Mouse (Mus musculus): Measurements from ENCODE around the gene Ccdc40. TPM values are rescaled to one million over a fixed set of nuclear protein-coding genes. Genes with fewer than 3 reads are reported as not detected.
A peak's percentile ranks its signal among the peaks of the same experiment; 100 is the strongest.

Ccdc40 gene
- polyA plus RNA-seq, 1 experiment: 0.81 TPM

DNA sequence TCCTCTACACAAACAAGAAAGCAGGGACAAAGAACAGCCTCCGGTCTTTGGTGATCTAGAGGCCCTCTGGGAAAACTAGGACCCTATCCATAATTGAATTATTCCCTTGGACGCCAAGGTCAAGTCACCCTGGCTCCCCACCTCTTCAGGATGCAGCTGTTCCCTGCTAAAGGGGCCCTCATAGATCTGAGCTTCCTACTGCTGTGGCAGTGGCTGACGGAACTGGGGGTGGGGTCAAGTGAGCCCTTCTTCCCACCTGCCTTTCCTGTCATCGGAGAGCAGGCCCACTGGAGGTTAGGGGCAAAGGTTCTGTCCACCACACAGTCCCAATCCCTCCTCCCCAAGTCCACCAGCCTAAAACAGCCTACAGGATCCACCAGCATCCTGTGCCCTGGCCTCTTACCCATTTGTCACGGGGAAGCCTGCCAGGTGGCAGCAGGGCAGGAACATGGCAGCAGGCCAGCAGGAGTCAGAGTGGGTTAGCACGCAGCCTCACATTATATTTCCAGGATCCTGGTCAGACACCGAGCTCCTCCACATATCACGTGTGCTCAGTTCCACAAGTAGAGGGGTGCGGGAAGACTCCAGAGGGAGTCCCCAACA lies 12.4 kb upstream of the Ccdc40 start:
- TF ChIP-seq CTCF (IDR thresholded peaks at IDR 0.05; ENCODE audit: borderline replicate concordance, insufficient read depth, low read length) (no peak), POLR2A (IDR thresholded peaks at IDR 0.05; ENCODE audit: low read depth, low read length) (no peak)
- H3K4me1 ChIP-seq (ENCODE audit: control insufficient read depth, insufficient read depth, low read length): peaks cover 16% of the 10 kb centered on the region
- H3K4me3 ChIP-seq (ENCODE audit: insufficient read depth, low read length): no peak overlapping the region
- H3K27ac ChIP-seq (ENCODE audit: insufficient read depth, low read length): no peak overlapping the region

- H3K27ac ChIP-seq (ENCODE audit: insufficient read depth, low read length): no peak overlapping the region
- peaks cover 16% of the 10 kb centered on the region for H3K4me1 ChIP-seq (ENCODE audit: control insufficient read depth, insufficient read depth, low read length)
- H3K4me3 ChIP-seq (ENCODE audit: insufficient read depth, low read length): no peak overlapping the region
- no peak for TF ChIP-seq POLR2A (IDR thresholded peaks at IDR 0.05; ENCODE audit: low read depth, low read length)
- no peak for TF ChIP-seq CTCF (IDR thresholded peaks at IDR 0.05; ENCODE audit: borderline replicate concordance, insufficient read depth, low read length)
These were observed 10.5 kb upstream of the Ccdc40 start for GRCm38 (mm10) chr11:119217861-119218260.

- peaks cover 6% of the 10 kb centered on the region for H3K4me1 ChIP-seq (ENCODE audit: control insufficient read depth, insufficient read depth, low read length)
- TF ChIP-seq CTCF (IDR thresholded peaks at IDR 0.05; ENCODE audit: borderline replicate concordance, insufficient read depth, low read length) (no peak), POLR2A (IDR thresholded peaks at IDR 0.05; ENCODE audit: low read depth, low read length) (no peak)
- H3K27ac ChIP-seq (ENCODE audit: insufficient read depth, low read length): no peak overlapping the region
- H3K4me3 ChIP-seq (ENCODE audit: insufficient read depth, low read length): no peak overlapping the region
These were observed 8.4 kb upstream of the Ccdc40 start for GRCm38 (mm10) chr11:119219816-119220465.

GRCm38 (mm10) chr11:119221812-119222510 lies 6.4 kb upstream of the Ccdc40 start:
- TF ChIP-seq CTCF (IDR thresholded peaks at IDR 0.05; ENCODE audit: borderline replicate concordance, insufficient read depth, low read length) (no peak), POLR2A (IDR thresholded peaks at IDR 0.05; ENCODE audit: low read depth, low read length) (no peak)
- no peaks in the 10 kb centered on the region for H3K4me1 ChIP-seq (ENCODE audit: control insufficient read depth, insufficient read depth, low read length)
- no peak overlapping the region for H3K27ac ChIP-seq (ENCODE audit: insufficient read depth, low read length)
- no peak overlapping the region for H3K4me3 ChIP-seq (ENCODE audit: insufficient read depth, low read length)

GRCm38 (mm10) chr11:119223124-119223890 lies 5.1 kb upstream of the Ccdc40 start:
- Histone ChIP-seq H3K4me1 (ENCODE audit: control insufficient read depth, insufficient read depth, low read length) (no peaks in the 10 kb centered on the region; the same call in 1 of the 2 replicates), H3K4me3 (ENCODE audit: insufficient read depth, low read length) (no peak overlapping the region), H3K27ac (ENCODE audit: insufficient read depth, low read length) (no peak overlapping the region)
- TF ChIP-seq POLR2A (IDR thresholded peaks at IDR 0.05; ENCODE audit: low read depth, low read length) (no peak), CTCF (IDR thresholded peaks at IDR 0.05; ENCODE audit: borderline replicate concordance, insufficient read depth, low read length) (no peak)

DNA sequence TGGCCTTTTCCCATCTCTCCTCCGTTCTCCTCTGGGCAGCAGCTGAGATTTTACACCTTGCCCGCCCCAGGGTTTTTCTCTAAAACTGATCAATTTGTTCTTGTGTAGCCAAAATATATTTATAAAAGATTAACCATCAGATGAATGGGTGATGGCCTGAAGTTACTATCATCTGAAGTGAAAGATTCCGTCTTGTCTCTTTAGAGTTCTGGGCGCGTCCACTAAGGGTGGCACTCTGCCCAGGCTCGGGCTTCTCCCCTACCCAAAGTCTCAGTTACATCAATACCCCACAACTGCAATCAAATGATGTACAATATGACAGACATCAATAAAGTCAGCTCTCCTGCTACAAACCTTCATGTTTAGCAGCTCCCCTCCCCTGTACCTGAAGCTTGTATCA lies 3.4 kb upstream of the Ccdc40 start:
- no peak overlapping the region for H3K4me3 ChIP-seq (ENCODE audit: insufficient read depth, low read length)
- no peak for TF ChIP-seq POLR2A (IDR thresholded peaks at IDR 0.05; ENCODE audit: low read depth, low read length)
- no peak for TF ChIP-seq CTCF (IDR thresholded peaks at IDR 0.05; ENCODE audit: borderline replicate concordance, insufficient read depth, low read length)
- no peaks in the 10 kb centered on the region; the same call in 1 of the 2 replicates for H3K4me1 ChIP-seq (ENCODE audit: control insufficient read depth, insufficient read depth, low read length)
- H3K27ac ChIP-seq (ENCODE audit: insufficient read depth, low read length): no peak overlapping the region

GRCm38 (mm10) chr11:119225634-119226033 lies 2.7 kb upstream of the Ccdc40 start:
- TF ChIP-seq CTCF (IDR thresholded peaks at IDR 0.05; ENCODE audit: borderline replicate concordance, insufficient read depth, low read length) (no peak), POLR2A (IDR thresholded peaks at IDR 0.05; ENCODE audit: low read depth, low read length) (no peak)
- Histone ChIP-seq H3K4me3 (ENCODE audit: insufficient read depth, low read length) (no peak overlapping the region), H3K4me1 (ENCODE audit: control insufficient read depth, insufficient read depth, low read length) (no peaks in the 10 kb centered on the region; the same call in 1 of the 2 replicates), H3K27ac (ENCODE audit: insufficient read depth, low read length) (no peak overlapping the region)

DNA sequence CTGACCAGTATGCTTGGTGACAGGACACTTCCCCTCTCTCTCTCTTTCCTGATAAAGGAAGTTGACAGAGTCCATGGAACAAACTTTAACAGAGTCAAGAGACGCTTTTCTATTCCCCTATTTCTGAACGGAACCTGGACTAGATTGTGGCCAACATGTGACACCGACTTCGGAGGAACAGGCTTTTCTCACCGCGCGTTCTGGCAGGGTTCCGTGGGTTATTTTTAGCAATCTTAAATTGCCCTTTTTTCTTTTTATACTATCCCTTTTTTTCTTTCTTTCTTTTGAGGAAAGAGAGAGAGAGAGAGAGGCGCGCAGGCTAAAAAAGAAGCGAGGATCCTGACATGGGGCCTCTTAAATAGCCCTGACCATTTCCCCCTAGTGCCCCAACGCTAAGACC lies 781 bp upstream of the Ccdc40 start:
- no peaks in the 10 kb centered on the region; the same call in 1 of the 2 replicates for H3K4me1 ChIP-seq (ENCODE audit: control insufficient read depth, insufficient read depth, low read length)
- peak overlapping the region; percentile 68 for H3K4me3 ChIP-seq (ENCODE audit: insufficient read depth, low read length)
- no peak overlapping the region for H3K27ac ChIP-seq (ENCODE audit: insufficient read depth, low read length)
- TF ChIP-seq CTCF (IDR thresholded peaks at IDR 0.05; ENCODE audit: borderline replicate concordance, insufficient read depth, low read length) (no peak), POLR2A (IDR thresholded peaks at IDR 0.05; ENCODE audit: low read depth, low read length) (no peak)

DNA sequence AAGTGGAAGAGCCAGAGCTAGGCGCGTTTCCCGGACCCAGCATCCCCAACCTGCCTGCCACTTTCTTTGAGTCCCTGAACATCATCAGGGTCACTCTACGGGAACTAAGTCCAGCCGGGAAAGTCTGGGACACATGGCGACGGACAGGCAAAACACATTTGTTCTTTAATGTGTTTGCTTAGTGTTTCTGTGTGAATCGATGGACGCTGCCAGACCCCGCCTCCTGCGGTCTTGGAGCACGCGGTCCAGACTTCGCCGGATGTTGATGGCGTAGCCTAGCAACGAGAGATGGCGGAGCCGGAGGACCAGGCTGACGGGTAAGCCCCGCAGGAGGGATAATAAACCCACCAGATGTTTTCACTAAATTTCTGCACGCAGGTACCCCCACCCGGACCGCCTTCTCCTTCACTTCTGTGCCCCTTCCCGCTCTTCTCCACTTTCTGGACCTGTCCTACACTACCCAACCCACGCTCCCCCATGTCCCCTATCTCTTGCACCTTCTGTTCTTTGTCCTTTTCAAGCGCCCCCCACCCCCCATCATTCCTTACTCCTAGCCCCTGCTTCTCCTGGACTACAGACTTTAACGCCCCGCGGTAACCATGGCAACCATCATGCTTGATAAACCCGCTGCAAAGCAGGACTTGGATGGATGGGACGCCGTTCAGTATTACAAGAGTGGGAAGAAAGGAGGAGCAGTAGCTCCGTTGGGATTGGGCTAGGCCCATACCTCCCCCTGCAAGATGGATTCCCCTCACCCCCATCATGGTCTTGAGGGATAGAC lies 664 bp downstream of the Ccdc40 start:
- H3K27ac ChIP-seq (ENCODE audit: insufficient read depth, low read length): no peak overlapping the region
- TF ChIP-seq CTCF (IDR thresholded peaks at IDR 0.05; ENCODE audit: borderline replicate concordance, insufficient read depth, low read length) (no peak), POLR2A (IDR thresholded peaks at IDR 0.05; ENCODE audit: low read depth, low read length) (no peak)
- peak overlapping the region; percentile 69 for H3K4me3 ChIP-seq (ENCODE audit: insufficient read depth, low read length)
- H3K4me1 ChIP-seq (ENCODE audit: control insufficient read depth, insufficient read depth, low read length): no peaks in the 10 kb centered on the region; the same call in 1 of the 2 replicates
